Mouse (Mus musculus): Measurements from ENCODE around the gene Rubcnl.

GRCm38 (mm10) chr14:75069356-75069979, 53.6 kb downstream of the Rubcnl start:
- TF ChIP-seq CTCF (IDR thresholded peaks at IDR 0.05; ENCODE audit: low read depth) (no peak), EP300 (IDR thresholded peaks at IDR 0.05; ENCODE audit: low read depth) (no peak)

All from liver, embryonic 14.5 days (tissue).